In genomic region chr14:48151554-48151953, GRCm38 (mm10) we compare ENCODE assay signal across 24 mouse cellular contexts.
"Had no signal": no experiment of that assay in that cellular context is flagged by ENCODE, and none has a peak within 500 bp of the region (broad histone marks: within the 10 kb centered on the region; RNA-seq: fewer than 3 reads in every experiment).

No protein-coding gene starts in this region.

- H3K27me3 ChIP-seq: hindbrain, embryonic 12.5 days; intestine, embryonic 15.5 days; limb, embryonic 12.5 days; liver, embryonic 13.5 days; liver, embryonic 15.5 days had no signal

- DNase-seq: gastrocnemius, postnatal 14 days; gastrocnemius, postnatal 36 days; kidney, adult 18-20 months; kidney, adult 8-10 months; kidney, postnatal 10 days; kidney, postnatal 4 days; liver; liver, embryonic 13.5 days; liver, postnatal 0 days had no signal

- H3K4me1 ChIP-seq: heart, embryonic 12.5 days; hindbrain, embryonic 12.5 days; liver, embryonic 13.5 days; liver, embryonic 15.5 days had no signal

- H3K9ac ChIP-seq: heart, embryonic 12.5 days; hindbrain, embryonic 12.5 days; hindbrain, embryonic 14.5 days; intestine, embryonic 15.5 days; limb, embryonic 12.5 days; liver, embryonic 13.5 days; liver, embryonic 15.5 days; liver, postnatal 0 days had no signal

- H3K9me3 ChIP-seq: heart, embryonic 10.5 days; heart, embryonic 12.5 days; hindbrain, embryonic 10.5 days; hindbrain, embryonic 12.5 days; intestine, embryonic 15.5 days; limb, embryonic 10.5 days; limb, embryonic 12.5 days; liver, embryonic 13.5 days; liver, embryonic 15.5 days had no signal

- ATAC-seq: hindbrain, embryonic 16.5 days; inflammation-experienced regulatory T-cells, adult 6 months; intestine, embryonic 15.5 days; intestine, postnatal 0 days had no signal

- H3K4me2 ChIP-seq: heart, embryonic 12.5 days; hindbrain, embryonic 12.5 days; hindbrain, embryonic 14.5 days; intestine, embryonic 15.5 days; limb, embryonic 12.5 days; liver, embryonic 11.5 days; liver, embryonic 13.5 days; liver, embryonic 15.5 days had no signal

- H3K36me3 ChIP-seq: heart, embryonic 10.5 days; heart, embryonic 12.5 days; hindbrain, embryonic 12.5 days; intestine, embryonic 15.5 days; limb, embryonic 10.5 days; limb, embryonic 12.5 days; liver, embryonic 13.5 days; liver, embryonic 15.5 days had no signal

- H3K27ac ChIP-seq: heart, embryonic 10.5 days; hindbrain, embryonic 10.5 days; hindbrain, embryonic 12.5 days; hindbrain, embryonic 14.5 days; intestine, embryonic 15.5 days; layer of hippocampus, adult 2 months; left cerebral cortex, adult 2 months; limb, embryonic 10.5 days; limb, embryonic 12.5 days; liver, embryonic 13.5 days; liver, embryonic 15.5 days had no signal

- H3K4me3 ChIP-seq: heart, embryonic 10.5 days; heart, embryonic 12.5 days; hindbrain, embryonic 10.5 days; hindbrain, embryonic 12.5 days; intestine, embryonic 15.5 days; layer of hippocampus, adult 2 months; left cerebral cortex, adult 2 months; limb, embryonic 10.5 days; limb, embryonic 12.5 days; liver, embryonic 13.5 days; liver, embryonic 15.5 days had no signal
